Mouse (Mus musculus) brown adipose tissue, adult 24 weeks (tissue): ENCODE data around the gene Proz. TPM values are rescaled to one million over a fixed set of nuclear protein-coding genes. Genes with fewer than 3 reads are reported as not detected.

Experiments
- H3K27ac ChIP-seq: fragments of 200-500 bp; replicated peaks from 2 replicates; pipeline ENCODE4 v1.5.1; 2012; ENCODE audit warnings: low read depth, mild to moderate bottlenecking, low read length
- H3K4me1 ChIP-seq: fragments of 200-500 bp; 2 replicates; pipeline ENCODE4 v1.6.1; 2012; ENCODE audit warnings: low read length, mixed read lengths; ENCODE audit not compliant: control insufficient read depth, insufficient read depth, insufficient read length
- H3K4me3 ChIP-seq: fragments of 200-500 bp; 2 replicates; pipeline ENCODE4 v1.5.1; 2012; ENCODE audit warnings: low read depth, mild to moderate bottlenecking, low read length, moderate library complexity; ENCODE audit not compliant: insufficient read depth
- polyA plus RNA-seq: library from polyadenylated mRNA; stranded (reverse); fragments of >200 nt; gene quantifications from 2 replicates; pipeline ENCODE4 v1.2.4, GENCODE M21; 2012; ENCODE audit not compliant: missing spikeins, insufficient read depth, insufficient read length

The Proz gene
- not detected in 2 replicates for polyA plus RNA-seq

GRCm38 (mm10) chr8:13060441-13061150, at the start of gene Proz:
Gene Proz (plus strand): TSS chr8:13060914.
- Histone ChIP-seq H3K27ac (no peak within 1 kb of the TSS), H3K4me3 (no peak within 1 kb of the TSS)

GRCm38 (mm10) chr8:13019560-13019959, 41.2 kb upstream of the Proz start:
- Histone ChIP-seq H3K27ac (no peak overlapping the region), H3K4me1 (no peaks in the 10 kb centered on the region), H3K4me3 (no peak overlapping the region)

More at GRCm38 (mm10) chr8:13060441-13061150, at the start of gene Proz:
- H3K4me1 ChIP-seq = no peaks in the 10 kb centered on the region

- Histone ChIP-seq H3K4me3 (no peak overlapping the region), H3K27ac (no peak overlapping the region)
Observed at GRCm38 (mm10) chr8:13021830-13022229, 38.9 kb upstream of the Proz start.

GRCm38 (mm10) chr8:13025487-13026224, 35.1 kb upstream of the Proz start, which contains the start of gene F7:
Gene F7 (plus strand): TSS chr8:13026034.
- Histone ChIP-seq H3K27ac (no peak within 1 kb of the TSS), H3K4me1 (no peaks in the 10 kb centered on the region), H3K4me3 (no peak within 1 kb of the TSS)

More at GRCm38 (mm10) chr8:13021830-13022229, 38.9 kb upstream of the Proz start:
- H3K4me1 ChIP-seq = no peaks in the 10 kb centered on the region

GRCm38 (mm10) chr8:13027615-13028014, 33.1 kb upstream of the Proz start:
- Histone ChIP-seq H3K4me3 (no peak overlapping the region), H3K4me1 (no peaks in the 10 kb centered on the region), H3K27ac (no peak overlapping the region)

GRCm38 (mm10) chr8:13028482-13028881, 32.2 kb upstream of the Proz start:
- no peak overlapping the region for H3K4me3 ChIP-seq
- H3K4me1 ChIP-seq = no peaks in the 10 kb centered on the region
- H3K27ac ChIP-seq = no peak overlapping the region

GRCm38 (mm10) chr8:13036346-13036812, 24.3 kb upstream of the Proz start:
- Histone ChIP-seq H3K27ac (no peak overlapping the region), H3K4me1 (no peaks in the 10 kb centered on the region), H3K4me3 (no peak overlapping the region)

- Histone ChIP-seq H3K27ac (no peak within 1 kb of the TSS), H3K4me3 (no peak within 1 kb of the TSS), H3K4me1 (no peaks in the 10 kb centered on the region)
Observed at GRCm38 (mm10) chr8:13037015-13037414, 23.7 kb upstream of the Proz start, which contains the start of gene F10. Gene F10 (plus strand): TSS chr8:13037308.

- Histone ChIP-seq H3K4me1 (no peaks in the 10 kb centered on the region), H3K4me3 (no peak overlapping the region), H3K27ac (no peak overlapping the region)
Observed at GRCm38 (mm10) chr8:13037569-13037968, 23.1 kb upstream of the Proz start.

- Histone ChIP-seq H3K27ac (no peak overlapping the region), H3K4me1 (no peaks in the 10 kb centered on the region), H3K4me3 (no peak overlapping the region)
Observed at GRCm38 (mm10) chr8:13039054-13039453, 21.7 kb upstream of the Proz start.

- no peak overlapping the region for H3K4me3 ChIP-seq
- H3K27ac ChIP-seq = no peak overlapping the region
Observed at GRCm38 (mm10) chr8:13041459-13041858, 19.3 kb upstream of the Proz start.

GRCm38 (mm10) chr8:13047652-13048051, 13.1 kb upstream of the Proz start:
- H3K27ac ChIP-seq = no peak overlapping the region
- no peaks in the 10 kb centered on the region for H3K4me1 ChIP-seq
- no peak overlapping the region for H3K4me3 ChIP-seq

More at GRCm38 (mm10) chr8:13041459-13041858, 19.3 kb upstream of the Proz start:
- no peaks in the 10 kb centered on the region for H3K4me1 ChIP-seq

GRCm38 (mm10) chr8:13050550-13050949, 10.2 kb upstream of the Proz start:
- Histone ChIP-seq H3K4me1 (no peaks in the 10 kb centered on the region), H3K4me3 (no peak overlapping the region), H3K27ac (no peak overlapping the region)

- no peak overlapping the region for H3K27ac ChIP-seq
Observed at GRCm38 (mm10) chr8:13057351-13057750, 3.4 kb upstream of the Proz start.

GRCm38 (mm10) chr8:13063112-13063511, 2.4 kb downstream of the Proz start:
- no peak overlapping the region for H3K4me3 ChIP-seq
- no peak overlapping the region for H3K27ac ChIP-seq
- H3K4me1 ChIP-seq = no peaks in the 10 kb centered on the region

More at GRCm38 (mm10) chr8:13057351-13057750, 3.4 kb upstream of the Proz start:
- no peaks in the 10 kb centered on the region for H3K4me1 ChIP-seq
- H3K4me3 ChIP-seq = no peak overlapping the region
